Mouse (Mus musculus): ENCODE data around the gene Cd81.

Cd81 gene

DNA sequence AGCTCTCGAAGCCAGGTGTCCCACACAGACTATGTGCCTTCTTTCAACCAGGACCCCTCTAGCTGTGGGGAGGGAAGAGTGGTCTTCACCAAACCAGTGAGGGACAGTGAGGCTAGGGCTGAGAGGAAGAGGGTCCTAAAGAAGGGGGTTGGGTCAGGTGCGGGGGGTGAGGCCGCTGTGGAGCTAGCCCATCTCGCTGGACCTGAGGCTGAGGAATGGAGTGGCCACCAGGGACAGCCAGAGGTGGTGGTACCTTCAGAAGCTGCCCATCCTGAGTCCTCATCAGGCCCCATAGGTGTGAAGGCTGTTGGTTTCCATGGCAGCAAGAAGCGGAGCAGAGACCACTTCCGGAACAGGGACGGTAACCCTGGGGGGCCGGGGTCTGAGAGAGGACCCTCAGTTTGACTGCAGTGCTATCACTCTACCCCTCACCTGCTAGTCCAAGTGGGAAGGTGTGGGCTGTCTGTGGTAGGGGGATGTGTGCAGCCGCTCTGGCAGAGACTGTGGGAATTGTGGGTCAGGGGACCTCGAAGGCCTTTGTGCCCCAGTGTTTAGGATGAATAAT lies 18.0 kb downstream of the Cd81 start:
- no peak for DNase-seq (ENCODE audit: low spot score)

GRCm38 (mm10) chr7:143072605-143073004 lies 20.1 kb downstream of the Cd81 start:
- no peak for DNase-seq (ENCODE audit: low spot score)

GRCm38 (mm10) chr7:143073086-143073485 lies 20.5 kb downstream of the Cd81 start:
- no peak for DNase-seq (ENCODE audit: low spot score)

DNA sequence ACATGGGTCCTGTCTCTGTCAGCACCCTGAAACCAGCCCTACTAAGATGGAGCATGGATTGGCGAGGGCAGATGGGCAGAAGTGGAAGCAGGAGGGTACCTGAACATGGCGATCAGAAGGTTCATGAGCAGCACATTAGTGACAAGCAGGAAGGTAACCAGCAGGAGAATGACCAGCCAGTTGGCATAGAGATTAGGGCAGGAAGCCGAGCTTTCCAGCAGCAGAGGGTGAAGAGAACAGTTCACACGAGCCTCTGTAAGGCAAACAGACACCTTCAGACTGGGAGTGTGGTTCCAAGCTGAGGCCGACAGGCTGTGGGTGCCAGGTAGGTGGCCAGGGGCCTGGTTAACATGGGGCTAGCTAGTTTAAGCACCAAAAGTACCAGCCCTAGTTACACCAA lies 22.9 kb downstream of the Cd81 start:
- DNase-seq (ENCODE audit: low spot score) = no peak

GRCm38 (mm10) chr7:143077351-143077750 lies 24.8 kb downstream of the Cd81 start:
- no peak for DNase-seq (ENCODE audit: low spot score)

DNA sequence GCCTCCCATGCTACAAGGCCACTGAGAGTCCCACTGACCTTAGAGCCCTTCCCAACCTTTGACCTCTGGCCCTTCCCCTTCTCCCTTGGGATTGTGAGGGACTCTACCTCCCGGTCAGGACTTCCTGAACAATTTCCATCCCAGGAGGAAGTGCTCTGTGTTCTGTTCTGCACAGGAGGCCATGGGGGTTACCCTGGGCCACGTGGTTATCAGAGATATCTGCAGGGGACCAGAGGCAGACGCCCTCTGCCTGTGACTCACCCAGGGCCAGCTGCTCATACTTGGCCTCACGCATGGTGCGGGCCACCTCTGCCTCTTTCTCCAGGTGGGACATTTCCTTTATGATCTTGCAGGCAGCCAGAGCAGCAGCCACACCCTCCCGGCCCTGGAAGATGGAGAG lies 29.5 kb downstream of the Cd81 start:
- DNase-seq (ENCODE audit: low spot score) = no peak

DNA sequence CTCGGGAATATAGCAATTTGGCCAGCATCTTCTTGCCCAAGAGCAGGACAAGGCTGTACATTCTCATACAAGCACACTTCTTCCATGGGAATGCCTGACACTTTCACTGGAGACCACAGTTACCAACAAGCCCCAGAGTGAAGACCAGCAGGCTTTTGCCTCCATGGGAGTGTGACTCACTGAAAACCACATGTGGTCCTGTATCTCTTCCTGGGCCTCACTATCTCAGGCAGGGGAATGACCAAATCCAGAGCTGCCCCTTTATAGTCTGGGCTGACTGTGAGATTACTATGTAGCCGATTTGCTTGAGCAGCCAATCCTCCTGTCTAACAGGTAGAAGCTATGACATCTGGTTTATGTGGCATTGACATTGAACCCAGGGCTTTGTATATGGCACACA lies 31.2 kb downstream of the Cd81 start:
- DNase-seq (ENCODE audit: low spot score) = no peak

DNA sequence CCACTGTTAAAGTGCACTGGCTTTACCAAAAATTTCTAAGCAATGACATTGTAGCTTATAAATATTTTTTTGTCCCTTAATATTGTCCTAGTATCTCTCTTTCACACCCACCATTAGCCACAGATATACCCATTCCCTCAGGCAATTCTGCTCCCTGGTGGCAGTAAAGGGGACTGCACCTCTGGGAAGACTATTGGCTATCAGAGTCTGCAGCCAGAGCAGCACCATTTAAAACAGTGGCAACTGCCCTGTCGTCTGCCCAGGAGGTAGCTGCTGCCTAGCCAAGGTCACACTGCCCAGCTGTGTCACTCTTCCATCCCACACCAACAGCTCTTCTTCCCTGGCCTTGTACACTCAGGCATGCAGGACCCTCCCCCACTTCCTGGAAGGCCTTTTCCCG lies 33.8 kb downstream of the Cd81 start:
- DNase-seq (ENCODE audit: low spot score) = peak; percentile 65

DNA sequence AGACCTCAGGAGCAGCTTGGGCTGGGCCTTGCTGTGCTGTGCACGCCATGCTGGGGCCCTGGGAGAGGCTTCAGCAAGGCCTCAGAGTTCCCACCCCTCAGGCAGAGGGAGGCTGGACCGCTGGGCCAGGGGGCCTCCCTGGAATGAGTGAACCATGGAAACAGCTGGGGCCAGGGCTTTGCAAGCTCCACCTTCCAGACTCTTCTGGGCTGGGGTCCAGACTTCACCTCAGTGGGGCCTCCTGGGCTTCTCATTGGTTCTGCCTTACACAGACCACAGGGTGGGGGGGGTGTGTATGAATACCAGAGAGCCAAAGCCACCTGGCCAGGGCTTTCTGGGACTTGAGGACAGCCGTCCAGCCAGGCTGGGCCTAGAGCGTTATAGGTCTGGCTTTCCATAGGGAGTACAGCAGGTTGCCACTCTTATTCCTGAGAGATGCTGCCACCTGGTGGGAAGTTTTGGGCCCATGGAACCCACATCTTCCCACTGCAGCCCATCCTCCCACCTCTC lies 34.6 kb downstream of the Cd81 start:
- DNase-seq (ENCODE audit: low spot score) = no peak

DNA sequence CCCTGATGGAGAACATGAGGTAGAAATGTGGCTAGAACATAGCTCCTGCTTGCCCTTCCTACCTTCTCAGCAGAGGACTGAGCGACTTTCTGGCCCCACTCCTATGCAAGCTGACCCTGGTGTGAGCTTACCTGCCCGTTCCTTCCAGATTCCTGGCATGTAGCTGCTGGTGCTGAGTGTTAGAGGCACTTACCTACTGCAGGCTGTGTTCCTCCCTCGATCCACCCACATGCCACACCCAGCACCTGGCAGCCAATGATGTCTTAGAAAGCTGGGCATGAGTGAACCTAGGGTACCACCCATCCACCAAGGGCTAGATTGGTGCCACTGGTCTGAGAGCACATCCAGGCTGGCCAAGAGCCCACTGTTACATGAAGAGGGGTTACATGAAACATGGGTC lies 41.3 kb downstream of the Cd81 start:
- DNase-seq (ENCODE audit: low spot score) = no peak

GRCm38 (mm10) chr7:143094592-143095553 lies 42.3 kb downstream of the Cd81 start, which contains the start of gene Trpm5:
TSS of gene Trpm5 (minus strand) at chr7:143094642.
- DNase-seq (ENCODE audit: low spot score) = peak; percentile 68

DNA sequence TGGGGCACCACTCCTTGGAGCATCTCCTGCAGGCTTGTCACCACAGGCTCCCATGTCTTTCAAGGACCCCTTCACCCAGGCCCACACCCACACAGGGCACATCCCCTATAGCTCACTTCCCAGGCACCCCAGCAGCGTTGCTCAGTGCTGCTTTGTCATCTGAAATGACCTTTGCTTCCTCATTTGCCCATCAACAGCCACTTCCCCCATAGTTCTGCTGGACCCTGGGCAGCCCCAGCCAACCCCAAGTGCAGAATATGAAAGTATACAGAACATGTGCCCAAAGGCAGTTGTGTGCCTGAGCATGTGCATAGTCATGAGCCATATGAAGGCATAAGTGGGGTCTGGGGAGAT lies 43.0 kb downstream of the Cd81 start:
- DNase-seq (ENCODE audit: low spot score) = no peak

- DNase-seq (ENCODE audit: low spot score) = no peak
Observed at GRCm38 (mm10) chr7:143100759-143101158, 48.2 kb downstream of the Cd81 start.

GRCm38 (mm10) chr7:143105258-143105897 lies 52.8 kb downstream of the Cd81 start:
- no peak for DNase-seq (ENCODE audit: low spot score)

GRCm38 (mm10) chr7:143106062-143106461 lies 53.5 kb downstream of the Cd81 start, which contains the start of gene Kcnq1:
TSS of gene Kcnq1 (plus strand) at chr7:143106362.
- DNase-seq (ENCODE audit: low spot score) = no peak

DNA sequence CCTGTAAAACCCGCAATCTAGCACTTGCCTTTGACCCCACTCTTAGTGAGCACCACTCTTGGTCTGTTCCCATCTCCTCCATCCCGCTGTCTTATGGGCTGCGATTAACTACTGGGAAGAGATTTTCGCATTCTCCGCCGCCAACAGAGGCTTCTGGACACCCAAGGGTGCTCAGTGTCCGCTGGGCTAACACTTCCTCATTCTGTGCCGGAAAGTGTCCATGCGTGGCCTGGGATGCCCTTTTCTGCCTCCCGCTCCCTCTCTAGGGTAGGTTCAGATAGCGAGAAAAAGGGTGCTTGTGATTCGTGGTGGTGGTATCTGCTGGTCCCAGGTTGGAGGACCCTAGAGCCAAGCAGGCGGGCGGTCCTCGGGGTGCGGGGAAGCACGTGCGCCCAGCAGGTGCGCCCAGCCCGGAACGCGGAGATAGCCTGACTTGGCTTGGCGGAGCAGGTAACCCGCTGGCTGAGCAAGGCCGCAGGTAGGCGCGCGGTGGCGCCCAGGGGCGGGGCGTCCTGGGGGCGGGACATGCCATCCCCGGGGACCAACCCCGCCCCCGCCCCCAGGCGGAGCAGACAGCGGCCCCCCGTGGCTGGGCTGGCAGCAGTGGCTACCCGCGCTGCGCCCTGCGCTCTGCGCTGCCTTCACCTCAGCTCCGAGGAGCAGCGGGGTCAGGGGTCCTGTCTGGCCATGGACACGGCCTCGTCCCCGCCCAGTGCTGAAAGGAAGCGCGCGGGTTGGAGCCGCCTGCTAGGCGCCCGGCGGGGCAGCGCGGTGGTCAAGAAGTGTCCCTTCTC lies 54.3 kb downstream of the Cd81 start:
- peak; percentile 38 for DNase-seq (ENCODE audit: low spot score)

GRCm38 (mm10) chr7:143108200-143108599 lies 55.7 kb downstream of the Cd81 start:
- no peak for DNase-seq (ENCODE audit: low spot score)

DNA sequence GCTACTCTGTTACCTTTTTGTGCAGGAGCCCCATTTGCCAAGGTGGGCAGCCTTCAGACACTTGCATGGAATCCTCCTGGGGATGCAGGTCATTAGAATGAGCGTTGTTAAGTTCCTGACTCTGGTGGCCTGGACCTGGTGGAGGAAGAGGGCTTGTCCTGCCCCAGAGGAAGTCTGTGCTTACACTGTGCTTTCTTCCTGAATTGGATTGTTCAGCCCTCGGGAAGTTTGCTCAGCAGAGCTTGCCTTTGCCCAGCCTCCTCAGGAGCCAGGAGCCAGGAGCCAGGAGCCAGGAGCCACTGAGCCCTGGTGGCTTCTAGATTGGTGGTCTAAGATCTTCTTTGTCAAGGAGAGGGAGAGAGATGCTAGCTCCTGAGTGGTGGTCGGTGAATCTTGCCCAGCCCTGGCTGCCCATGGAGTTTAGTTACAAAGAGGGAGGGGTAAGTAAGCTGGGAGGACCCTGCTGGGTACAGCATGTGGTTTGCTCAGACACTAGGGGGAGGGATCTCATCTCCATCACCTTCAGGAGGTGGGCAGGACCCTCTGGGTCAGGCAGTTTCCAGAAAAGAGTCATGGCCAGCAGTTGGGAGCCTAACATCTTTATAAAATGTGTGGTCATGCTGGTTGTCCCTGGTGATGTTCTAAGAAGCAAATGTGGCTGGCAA lies 56.6 kb downstream of the Cd81 start:
- DNase-seq (ENCODE audit: low spot score) = no peak

GRCm38 (mm10) chr7:143109696-143110095 lies 57.2 kb downstream of the Cd81 start:
- no peak for DNase-seq (ENCODE audit: low spot score)

- no peak for DNase-seq (ENCODE audit: low spot score)
Observed at GRCm38 (mm10) chr7:143110803-143111202, 58.3 kb downstream of the Cd81 start.

DNA sequence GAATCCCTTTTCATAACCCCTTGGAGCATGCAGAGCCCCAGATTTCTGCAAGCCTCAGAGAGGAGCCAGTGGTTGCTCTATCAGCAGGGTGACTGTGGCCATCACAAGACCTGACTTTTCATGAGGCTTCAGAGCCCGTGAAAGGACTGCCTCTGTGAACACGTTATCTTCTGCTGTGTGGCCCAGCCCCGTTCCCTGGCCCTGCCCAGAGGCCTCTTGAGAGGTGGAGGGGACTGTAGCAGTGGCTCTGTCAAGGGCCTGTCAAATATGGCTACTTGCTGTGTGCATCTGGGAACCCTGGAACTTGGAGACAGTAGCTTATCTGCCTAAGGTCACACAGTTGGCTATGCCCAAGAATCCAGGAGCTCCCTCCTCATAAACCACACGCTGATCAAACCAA lies 59.2 kb downstream of the Cd81 start:
- no peak for DNase-seq (ENCODE audit: low spot score)
